Mouse (Mus musculus): Measurements from ENCODE around the gene Rasl10a.

DNA sequence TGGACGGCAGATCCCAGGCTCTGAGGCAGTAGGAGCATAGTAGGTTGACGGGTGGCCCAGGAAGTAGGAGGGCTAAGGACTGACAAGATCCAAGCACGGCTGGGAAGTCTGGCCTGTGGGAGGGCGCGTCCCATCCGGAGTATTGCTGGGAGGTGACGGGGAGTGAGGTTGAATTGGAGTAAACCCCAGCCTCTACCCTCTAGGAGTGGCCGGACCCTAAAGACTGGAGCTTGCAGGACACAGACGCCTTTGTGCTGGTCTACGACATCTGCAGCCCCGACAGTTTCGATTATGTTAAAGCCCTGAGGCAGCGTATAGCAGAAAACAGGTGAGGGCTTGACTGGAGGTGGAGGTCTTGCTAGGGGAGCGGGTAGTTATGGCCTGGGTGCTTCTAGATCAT is 1.3 kb downstream of the Rasl10a start:
- TF ChIP-seq POLR2AphosphoS5 (IDR thresholded peaks at IDR 0.05; ENCODE audit: insufficient replicate concordance, low read depth, low read length) (no peak), GATA1 (IDR thresholded peaks at IDR 0.05; ENCODE audit: borderline replicate concordance, low read length) (no peak), CTCF (IDR thresholded peaks at IDR 0.05; ENCODE audit: low read depth, low read length) (no peak), GATA2 (IDR thresholded peaks at IDR 0.05; ENCODE audit: borderline replicate concordance, low read depth, low read length) (no peak), TAL1 (conservative IDR thresholded peaks at IDR 0.05; ENCODE audit: low read depth, low read length) (no peak)
